Mouse (Mus musculus): Measurements from ENCODE around the gene Hyal3.
A peak's percentile ranks its signal among the peaks of the same experiment; 100 is the strongest.
"Not testable (repeated sequence)": the region's sequence is repeated elsewhere in the genome, so short reads cannot be mapped to it uniquely, and the experiment has no call there.

Gene Hyal3

DNA sequence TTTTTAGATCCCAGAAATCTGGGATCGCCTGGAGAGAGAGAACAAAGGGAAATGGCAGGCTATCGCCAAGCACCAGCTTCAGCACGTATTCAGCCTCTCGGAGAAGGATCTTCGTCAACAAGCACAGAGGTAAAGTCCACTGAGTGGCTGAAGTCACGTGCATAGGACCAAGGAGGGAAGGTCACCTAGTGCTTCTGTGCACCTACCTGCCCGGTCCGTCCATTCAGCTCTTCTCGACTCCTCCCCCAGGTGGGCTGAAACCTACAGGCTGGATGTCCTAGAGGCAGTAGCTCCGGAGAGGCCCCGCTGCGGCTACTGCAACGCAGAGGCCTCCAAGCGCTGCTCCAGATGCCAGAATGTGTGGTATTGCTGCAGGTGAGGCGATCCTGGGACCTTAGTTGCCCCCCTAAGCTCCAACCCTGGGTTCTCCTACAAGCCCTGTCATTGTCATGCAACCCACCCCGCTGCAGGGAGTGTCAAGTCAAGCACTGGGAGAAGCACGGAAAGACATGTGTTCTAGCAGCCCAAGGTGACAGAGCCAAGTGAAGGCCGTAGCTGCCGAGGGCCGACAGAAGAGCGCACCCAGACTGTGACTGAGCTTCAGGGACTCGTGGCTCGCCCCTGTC lies 30.0 kb upstream of the Hyal3 start:
- DNase-seq (ENCODE audit: low spot score in 2 of 2): no peak

DNA sequence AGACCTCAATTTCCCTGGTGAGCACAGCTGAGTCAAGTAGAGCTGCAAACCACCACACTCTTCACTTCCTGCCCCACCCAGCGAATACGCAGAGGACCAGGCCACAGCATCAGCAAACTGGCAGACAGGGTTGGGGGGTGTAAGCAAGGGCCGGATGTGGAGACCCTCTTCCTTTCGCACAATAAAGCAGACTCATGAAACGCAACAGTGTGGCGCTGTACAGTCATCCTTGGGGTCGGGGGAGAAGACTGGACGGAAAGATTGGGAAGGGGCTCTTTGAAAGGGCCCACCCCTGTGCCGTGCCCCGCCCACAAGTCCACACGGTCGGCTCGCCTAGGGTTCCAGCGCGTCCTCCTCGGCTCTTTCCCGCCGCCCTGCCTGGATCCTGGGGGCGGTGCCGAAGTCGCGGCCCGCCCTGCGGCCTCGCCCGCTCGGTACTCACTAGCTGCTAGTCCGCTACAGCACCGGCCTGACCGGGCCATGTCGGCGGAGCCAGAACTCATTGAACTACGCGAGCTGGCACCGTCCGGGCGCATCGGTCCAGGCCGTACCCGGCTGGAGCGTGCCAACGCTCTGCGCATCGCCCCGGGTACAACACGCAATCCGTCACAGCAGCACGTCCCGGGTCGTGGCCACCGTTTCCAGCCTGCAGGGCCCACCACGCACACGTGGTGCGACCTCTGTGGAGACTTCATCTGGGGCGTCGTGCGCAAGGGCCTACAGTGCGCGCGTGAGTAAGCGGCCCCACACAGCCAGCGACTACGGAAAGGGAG lies 29.3 kb upstream of the Hyal3 start, which contains the start of gene Rassf1:
TSS of gene Rassf1 (plus strand) at position 439 of the 773 bp plus-strand sequence.
- peak; percentile 88 to 92 for DNase-seq (ENCODE audit: low spot score in 2 of 2)

DNA sequence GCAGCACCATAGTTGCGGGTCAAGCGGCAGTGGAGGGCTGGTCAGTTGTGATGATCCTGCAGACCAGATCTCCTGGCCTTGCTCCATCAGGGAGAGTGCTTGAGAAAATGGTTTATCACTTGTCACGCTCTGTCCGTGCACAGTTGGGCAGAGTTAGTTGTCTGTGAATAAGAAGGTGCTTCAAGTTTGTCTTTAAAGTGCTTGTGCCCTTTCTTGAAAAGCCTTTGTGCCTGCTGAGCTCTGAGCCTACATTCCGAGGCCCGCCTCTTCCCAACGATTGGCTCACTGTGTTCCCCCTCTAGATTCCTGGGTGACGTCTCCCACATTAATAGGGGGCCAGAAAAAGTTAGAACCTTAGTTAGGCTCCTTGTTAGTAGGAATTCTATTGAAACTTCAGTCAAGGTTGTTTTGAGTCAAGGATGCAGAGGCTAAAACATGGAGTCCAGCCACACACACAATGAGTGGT lies 28.7 kb upstream of the Hyal3 start:
- no peak for DNase-seq (ENCODE audit: low spot score in 2 of 2)

DNA sequence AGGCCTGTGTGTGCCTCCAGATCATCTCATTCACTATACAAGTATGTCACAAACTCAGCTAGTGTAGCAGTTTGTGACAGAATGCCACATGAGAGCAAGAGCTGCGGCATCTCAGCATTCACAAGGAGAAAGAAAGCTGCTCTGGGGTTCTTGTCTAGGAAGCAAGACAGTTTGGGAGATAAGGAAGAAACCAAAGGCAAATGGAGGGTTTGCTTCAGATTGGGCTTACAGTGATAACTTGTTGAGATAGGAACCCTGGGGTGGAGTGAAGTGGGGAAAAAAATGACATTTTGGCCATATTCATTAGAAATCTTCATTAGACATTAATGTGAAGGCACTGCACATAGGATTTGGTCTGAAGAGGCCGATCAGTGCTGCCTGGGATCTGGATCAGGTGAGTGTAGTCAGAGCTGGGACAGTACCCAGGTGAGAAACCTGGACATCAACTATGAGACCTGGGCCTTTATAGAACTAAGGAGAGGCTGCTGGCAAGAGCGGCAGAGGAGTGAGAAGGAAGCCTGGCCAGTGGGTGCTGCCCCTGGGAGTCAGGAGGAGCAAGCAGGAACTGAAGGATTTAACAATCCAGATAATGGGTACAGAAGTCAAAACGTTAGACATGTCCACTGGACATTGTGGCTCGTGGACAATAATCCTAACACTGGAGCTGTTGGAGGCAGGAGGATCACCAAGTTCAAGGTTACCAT lies 27.8 kb upstream of the Hyal3 start:
- no peak for DNase-seq (ENCODE audit: low spot score in 2 of 2)

DNA sequence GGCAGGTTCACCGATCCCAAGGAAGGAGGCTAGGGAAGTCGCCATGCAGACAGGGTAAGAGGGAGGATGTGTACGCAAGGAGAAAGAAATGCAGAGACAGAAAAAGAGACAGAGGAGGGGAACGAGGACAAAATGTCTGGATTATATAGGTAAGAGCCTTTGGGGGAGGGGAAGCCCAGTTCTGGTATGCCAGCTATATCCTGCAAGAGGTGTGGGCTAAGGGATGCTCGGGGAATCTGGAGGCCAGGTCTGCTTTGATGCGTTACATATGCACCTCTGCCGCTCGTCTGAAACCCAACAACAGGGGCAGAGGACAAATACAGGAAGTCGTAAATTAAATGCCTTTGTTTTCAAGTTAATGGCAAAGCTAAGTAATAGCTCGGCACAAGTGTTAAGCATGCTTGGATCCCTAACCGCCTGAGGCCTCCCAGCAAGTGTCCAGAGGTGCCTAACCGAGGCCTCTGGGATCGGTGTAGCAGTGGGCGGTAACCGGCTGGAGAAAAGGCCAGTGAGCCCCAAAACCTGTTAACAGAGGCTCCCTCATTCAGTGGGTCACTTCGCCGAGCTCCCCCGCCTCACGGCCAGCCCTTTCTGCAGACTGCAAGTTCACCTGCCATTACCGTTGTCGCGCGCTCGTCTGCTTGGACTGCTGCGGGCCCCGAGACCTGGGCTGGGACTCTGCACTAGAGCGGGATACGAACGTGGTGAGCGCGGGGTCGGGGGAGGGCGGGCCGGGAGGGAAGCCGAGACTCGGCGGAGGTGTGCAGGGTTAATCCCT lies 26.9 kb upstream of the Hyal3 start:
- peak; percentile 29 to 36 for DNase-seq (ENCODE audit: low spot score in 2 of 2)

DNA sequence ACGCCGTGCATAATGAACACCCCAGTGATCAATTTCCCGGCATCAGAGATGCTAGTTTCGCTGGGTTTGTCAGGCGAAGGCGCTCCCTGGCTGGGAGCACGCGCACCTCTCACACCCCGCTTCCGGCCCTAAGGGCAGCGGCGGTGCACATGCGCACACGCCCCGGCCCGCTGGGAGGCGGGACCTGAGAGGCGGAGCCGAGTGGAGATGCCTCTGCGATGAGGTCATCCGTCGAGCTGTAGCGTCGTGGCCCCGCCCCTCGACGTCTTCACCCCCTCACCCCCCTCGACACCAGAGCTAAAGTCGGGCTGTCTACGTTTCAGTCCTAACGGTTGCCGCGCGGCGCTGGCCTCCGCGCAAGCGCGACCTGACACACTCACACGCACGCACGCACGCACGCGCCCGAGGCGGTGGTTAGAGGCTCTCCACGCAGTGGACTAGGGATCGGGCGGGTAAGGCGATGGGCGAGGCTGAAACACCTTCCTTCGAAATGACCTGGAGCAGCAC lies 26.2 kb upstream of the Hyal3 start:
- DNase-seq (ENCODE audit: low spot score in 2 of 2): peak; percentile 93 to 95

DNA sequence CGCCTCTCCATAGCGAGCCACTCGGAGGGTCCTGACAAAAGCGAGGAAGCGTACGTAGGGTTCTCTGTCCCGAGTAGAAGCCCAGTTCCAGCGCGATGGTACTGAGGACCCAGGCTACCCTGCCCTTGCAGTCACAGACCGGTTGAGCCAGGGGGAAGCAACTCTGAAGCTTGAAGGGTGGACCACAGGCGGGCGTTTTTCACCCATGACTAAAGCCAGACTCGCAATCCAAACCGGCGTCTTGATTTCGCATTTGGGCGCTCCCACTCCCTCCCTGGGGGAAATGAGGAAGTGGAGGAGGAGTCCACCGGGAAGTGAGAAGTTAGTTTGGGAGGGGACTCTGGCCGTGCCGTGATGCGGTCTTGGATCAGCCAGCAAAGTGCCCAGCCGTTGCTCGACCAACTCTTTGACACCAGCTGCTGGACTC lies 25.6 kb upstream of the Hyal3 start:
- DNase-seq (ENCODE audit: low spot score in 2 of 2): peak in 1 of 2 experiments; percentile 29

DNA sequence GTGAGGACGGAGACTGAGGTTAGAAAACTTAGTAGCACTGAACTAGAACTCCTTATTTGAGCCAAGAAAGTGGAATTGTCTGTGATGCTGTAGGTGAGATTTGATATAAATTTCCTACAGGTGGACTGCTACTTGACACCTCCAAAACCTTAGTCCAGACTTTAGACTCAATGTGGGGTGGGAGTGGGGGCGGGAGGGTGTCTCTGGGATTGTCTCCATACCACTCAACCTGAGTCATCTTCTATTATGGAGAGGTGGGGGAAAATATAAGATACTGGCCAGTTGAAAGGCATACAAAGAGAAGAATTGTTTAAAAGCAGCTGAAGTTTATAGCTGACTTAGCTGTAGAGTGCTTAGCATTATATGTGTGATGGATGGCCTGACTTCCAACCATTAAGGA lies 24.9 kb upstream of the Hyal3 start:
- no peak for DNase-seq (ENCODE audit: low spot score in 2 of 2)

DNA sequence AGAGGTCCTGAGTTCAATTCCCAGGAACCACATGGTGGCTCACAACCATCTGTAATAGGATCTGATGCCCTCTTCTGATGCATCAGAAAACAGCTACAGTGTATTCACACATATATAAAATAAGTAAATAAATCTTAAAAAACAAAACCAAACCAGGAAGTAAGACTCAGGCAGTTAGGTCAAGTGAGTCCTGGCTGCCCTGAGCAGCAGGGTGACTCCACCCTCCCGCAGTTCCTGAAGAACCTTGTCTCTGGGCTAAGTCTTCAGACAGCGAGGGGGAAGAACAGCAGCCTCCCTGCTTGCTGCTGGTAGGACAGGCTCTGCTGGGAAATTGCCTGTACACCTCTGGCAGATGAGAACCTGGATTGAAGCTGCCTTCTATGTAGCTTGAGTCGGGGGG lies 24.3 kb upstream of the Hyal3 start:
- DNase-seq (ENCODE audit: low spot score in 2 of 2): no peak

DNA sequence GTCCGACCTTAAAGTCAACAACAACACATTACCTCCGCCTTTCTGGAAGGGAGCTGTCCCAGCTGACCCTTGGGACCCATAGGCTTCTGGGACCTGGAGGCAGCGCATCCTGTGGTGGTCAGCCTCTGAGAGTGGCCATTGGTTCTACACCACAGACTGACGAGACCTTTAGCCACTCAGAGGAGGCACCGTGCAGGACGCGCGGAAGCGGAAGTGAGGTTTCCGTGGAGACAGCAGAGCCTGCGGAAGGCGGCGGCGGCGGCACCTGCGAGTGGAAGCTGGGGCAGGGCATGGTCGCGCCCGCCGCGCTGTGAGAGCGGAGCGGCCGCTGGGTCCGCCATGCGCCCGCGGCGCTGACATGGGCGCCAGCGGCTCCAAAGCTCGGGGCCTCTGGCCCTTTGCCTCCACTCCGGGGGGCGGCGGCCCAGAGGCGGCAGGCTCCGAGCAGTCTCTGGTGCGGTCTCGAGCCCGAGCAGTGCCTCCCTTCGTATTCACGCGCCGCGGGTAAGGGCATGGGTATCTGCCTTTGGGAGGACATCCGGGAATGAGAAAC lies 17.5 kb upstream of the Hyal3 start, which contains the start of gene Tusc2:
TSS of gene Tusc2 (plus strand) at position 227 of the 553 bp plus-strand sequence.
- peak; percentile 92 to 93 for DNase-seq (ENCODE audit: low spot score in 2 of 2)

DNA sequence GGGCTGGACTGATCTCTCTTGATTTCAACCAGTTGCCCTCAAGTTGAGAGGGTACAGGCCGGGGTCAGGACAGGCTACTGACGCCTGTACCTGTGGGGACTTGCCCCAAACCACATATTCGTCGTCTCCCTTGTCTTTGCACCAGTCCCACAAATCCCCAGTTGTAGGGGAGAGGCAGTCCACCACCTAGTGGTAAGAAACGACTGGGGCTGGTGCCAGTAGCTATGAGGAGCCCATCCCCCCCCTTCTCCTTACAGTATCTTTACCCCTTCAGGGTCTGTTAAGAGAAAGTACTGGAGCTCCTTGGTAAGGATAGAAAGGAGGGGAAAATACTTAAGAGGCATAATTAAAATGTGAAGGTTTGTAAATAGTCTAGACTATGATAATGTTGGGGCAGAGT lies 15.1 kb upstream of the Hyal3 start:
- not testable (repeated sequence) for DNase-seq (ENCODE audit: low spot score in 2 of 2)

DNA sequence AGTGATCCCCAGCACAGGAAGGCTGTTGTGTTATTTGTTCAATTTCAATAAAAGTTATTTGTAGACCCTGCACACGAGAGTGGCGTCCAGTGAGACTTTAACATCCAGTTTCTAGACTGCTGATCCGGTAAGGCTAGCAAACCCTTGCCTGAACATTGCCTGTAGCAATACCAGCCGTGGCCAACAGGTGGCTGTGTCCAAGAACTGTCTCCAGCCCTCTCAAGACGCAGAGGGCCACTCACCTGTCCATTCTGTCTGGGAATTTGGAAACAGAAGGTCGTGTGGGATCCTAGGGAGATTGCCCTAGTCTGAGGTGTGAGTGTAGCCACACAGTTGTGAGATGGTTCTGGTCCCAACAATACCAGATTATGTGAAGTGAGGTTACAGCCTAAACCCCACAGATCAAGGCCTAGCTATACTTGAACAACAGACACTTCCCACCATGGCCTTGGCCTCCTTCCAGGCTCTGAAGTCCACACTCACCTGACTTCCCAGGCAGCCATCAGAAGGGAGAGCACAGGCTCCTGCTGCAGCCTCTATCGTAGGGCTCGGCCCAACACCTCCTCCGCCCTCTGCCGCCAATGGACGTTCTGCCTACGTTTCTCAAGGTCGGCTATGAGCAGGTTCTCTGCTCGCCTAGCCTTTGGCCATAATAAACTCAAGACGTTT lies 14.4 kb upstream of the Hyal3 start:
- peak; percentile 70 to 80 for DNase-seq (ENCODE audit: low spot score in 2 of 2)

DNA sequence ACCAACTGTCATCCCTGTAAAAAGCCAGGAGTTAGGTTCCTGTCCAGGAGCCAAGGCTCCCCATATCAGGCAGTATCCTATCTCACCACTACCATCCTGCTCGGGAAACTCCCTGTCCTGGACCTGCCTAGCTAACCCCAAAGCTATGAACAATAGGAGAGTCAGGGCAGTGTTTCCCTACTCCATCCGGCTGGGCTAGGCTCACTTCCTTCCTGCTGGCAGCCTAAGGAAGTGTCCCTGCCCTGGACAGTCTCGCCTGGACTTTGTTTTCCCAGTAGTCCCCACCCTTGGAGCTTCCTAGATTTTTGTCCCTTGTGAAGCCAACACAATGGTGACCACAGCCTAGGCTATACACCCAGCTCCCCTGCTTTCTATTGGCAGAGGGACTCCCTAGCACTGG lies 13.8 kb upstream of the Hyal3 start:
- DNase-seq (ENCODE audit: low spot score in 2 of 2): no peak

DNA sequence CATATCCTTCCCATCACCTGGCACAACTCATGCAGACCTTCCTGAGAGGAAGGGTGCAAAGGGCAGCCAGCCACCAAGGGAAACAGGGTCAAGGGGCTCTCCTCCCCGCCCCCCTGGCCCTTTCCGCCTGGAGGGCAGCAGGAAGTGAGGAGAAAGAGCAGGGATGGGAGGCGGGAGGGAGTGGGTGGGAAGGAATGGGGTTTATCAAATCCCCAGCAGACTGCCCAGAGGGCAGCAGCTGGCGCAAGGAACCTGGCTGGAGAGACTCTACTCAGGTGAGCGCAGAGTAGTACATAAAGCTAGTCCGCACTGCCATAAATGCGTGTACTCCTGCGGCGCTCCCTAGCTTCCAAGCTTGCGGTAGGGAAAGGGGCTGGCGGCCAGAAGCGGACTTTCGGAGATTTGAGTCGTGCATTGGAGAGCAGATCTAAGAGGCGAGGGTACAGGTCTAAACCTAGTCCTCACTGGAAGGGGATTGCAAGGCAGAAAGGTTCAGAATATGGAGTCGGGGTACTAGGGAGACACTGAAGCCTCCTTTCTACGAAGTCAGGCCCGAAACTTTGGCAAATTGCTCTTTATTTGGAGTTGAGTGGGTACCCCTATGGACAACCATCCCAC lies 12.8 kb upstream of the Hyal3 start, which contains the start of gene Hyal2:
TSS of gene Hyal2 (plus strand) at position 244 of the 618 bp plus-strand sequence.
- no peak for DNase-seq (ENCODE audit: low spot score in 2 of 2)

DNA sequence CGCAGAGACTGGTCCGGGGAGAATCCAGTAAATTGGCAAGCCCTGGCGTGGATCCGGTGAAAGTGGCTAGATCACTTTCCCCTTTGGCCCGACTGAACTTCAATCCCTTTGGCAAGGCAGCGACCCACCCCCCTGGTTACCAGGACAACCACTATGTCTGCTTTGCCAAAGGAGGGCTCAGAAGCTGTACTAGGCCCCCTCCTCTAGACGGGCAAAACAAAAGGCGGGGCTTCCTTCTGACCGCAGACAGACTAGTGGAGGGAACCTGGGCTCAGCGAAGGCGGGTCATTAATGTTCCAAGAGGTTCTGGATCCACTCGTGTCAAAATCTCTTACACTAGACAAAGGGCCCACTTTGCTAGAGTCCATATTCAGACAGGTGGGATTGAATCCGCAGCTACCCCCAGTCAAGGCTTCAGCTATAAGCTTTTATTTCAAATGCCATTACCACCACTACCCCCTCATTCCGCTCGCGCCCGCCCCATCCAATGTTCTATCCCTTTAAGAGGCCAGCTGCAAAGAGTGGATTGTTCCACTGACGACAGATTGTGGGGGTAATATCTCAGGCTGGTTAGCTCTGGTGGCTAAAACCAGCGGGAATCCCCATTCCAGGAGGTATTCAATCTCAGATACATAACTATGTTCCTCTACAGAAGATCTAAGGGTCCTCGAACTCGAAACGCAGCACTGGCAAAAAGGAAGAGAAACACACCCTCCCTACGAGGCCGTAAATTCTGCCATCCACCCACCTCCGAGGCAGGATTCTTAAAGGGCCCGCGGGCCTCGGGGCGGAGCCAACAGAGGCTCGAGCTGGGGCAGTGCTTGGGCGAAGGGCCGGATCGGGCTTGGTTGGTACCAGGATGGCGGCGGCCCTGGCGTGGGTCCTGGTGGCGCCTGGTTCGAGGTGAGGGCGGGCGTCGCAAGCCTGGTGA lies 12.0 kb upstream of the Hyal3 start:
- DNase-seq (ENCODE audit: low spot score in 2 of 2): peak; percentile 71 to 81

DNA sequence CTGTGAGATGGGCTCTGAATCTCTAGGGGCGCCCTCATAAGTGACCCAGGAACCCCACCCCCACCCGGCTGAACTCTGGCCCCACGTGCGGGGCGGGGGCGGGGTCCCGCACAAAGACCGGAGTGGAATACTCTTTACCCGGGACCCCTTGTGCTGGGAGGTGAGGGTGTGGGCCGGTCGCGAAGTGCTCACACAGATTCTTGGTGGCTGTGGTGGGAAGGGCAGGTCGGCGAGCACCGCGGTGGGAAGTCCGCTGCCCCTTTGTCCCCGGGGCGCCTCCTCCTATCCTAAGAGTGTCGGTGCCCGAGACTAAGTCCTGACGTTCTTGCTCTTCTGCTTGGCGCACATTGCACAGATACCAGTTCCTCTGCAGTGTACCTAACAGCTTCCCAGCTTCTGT lies 11.3 kb upstream of the Hyal3 start:
- DNase-seq (ENCODE audit: low spot score in 2 of 2): no peak

DNA sequence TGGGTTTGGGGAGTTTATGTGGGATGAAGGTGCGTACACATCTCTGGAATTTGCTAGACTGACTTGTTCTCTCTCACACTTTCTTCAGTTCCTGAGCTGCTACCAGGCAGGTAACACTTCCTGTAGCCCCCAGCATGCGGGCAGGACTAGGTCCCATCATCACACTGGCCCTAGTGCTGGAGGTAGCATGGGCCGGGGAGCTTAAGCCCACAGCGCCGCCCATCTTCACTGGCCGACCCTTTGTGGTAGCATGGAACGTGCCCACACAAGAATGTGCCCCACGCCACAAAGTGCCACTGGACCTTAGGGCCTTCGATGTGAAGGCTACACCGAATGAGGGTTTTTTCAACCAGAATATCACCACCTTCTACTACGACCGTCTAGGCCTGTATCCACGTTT lies 10.6 kb upstream of the Hyal3 start:
- DNase-seq (ENCODE audit: low spot score in 2 of 2): no peak

DNA sequence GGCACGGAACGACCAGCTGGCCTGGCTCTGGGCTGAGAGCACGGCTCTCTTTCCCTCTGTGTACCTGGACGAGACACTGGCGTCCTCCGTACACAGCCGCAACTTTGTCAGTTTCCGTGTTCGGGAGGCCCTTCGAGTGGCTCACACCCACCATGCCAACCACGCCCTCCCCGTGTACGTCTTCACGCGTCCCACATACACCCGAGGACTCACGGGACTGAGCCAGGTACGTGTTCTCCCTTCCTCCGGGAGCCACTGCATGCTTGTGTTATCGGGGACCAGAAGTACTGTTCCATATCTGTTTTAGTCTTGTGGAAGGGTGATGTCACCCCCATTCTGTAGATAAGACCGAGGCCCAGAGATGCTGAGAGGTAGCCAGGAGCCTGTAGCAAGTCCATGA lies 9.8 kb upstream of the Hyal3 start:
- no peak for DNase-seq (ENCODE audit: low spot score in 2 of 2)

All from natural killer cell, adult 2 months (primary cell).